Mouse (Mus musculus) c-Kit-positive CD71-positive TER-119-positive erythroid progenitor cells, embryonic 14.5 days (primary cell): Measurements from ENCODE around the gene Map1s.
"Not testable (repeated sequence)": the region's sequence is repeated elsewhere in the genome, so short reads cannot be mapped to it uniquely, and the experiment has no call there.

ENCODE experiments used
- DNase-seq: peaks from one replicate; pipeline ENCODE4 v3.0.0-alpha.2; 2013; ENCODE audit warnings: low spot score

Map1s gene

DNA sequence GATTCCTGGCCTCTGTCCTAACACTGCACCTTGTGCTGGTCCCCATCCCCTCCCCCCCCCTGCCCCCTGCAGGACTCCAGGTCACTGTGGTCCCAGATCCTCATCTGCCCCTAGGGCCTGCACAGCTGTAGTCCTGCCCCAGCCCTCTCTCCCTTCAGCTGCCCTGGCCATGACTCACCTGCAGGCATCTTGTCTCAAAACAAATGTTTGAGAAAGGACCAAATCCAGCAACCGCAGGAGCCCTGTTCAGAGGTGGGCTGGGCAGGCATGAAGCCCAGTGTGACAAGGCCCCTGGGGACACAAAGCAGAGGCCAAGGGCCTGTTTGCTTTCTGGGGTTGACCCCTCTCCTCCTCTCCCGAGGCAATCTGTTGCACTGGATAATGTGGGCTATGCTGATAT, 27.6 kb upstream of the Map1s start:
- DNase-seq, result no peak

DNA sequence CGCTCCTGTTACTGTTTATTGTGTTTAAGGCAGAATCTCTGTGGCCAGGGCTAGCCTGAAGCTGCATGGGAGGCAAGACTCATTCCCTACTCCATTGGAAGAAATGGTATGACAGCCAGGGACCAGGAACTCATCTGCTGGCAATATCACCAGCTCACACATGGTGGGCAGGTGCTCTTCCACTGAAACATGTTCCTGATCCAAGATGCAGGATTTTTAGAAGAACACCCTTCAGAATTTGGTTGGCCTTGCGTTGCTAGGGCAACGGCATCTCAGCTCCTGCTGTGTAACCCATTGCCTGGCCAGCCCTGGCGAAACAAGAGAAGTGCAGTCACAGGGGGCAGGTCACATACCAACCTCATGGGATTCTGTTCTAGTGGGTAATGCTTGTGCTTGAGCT, 26.2 kb upstream of the Map1s start:
- DNase-seq, result no peak

DNA sequence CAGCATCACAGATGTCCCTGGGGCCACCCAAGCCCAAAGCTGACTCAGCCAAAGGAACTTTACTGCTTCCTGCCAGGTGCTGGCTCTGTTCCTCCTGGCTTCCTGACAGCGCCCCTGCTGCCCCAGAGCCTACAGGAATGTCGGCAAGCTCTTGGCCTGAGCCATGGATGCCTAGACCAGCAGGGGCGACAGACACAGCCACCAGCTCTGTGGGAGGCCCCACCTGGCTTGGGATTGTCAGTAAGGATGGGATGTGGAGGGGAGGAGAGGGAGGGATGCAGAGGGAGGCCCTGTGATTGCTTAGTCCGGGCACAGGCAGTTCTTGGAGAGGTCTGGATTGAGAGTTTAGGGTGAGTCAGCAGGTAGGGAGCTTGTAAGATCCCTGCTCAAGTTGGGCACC, 25.6 kb upstream of the Map1s start:
- DNase-seq, result no peak

DNA sequence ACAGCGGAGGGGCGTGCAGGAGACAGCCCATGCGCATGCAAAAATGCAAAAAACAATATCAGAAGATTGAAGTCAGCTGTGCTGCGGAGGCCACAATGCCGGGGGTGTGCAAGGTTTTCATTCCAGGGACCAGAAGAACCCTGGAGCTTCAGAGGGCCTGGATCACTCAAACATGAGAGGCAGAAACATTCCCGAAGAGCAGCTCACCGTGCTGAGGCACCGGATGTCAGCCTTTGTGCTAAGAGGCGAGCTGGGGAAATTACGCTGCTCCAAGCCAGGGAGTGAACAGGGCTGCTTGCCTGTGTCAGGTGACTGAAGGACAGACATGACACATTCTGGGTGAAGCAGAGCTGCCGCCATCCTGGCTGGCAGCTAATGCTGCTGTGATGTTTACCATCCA, 25.2 kb upstream of the Map1s start:
- no peak for DNase-seq

DNA sequence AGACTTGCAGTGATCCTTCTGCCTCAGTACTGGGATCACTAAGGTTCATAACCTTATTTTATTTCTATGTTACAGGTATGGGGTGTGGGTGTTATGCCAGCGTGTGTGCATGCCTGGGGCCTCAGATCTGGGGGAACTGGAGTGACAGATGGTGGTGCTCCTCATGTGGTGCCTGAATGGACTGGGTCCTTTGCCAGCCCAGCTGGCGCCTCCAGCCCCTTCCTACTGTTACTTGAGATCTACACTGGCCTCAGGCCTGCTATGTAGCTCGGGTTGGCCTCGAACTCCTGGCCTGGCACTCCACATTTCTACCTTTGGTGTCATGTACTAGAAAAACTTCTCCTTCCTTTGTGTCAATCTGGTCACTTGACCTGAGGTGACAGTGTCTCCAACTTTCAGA, 21.5 kb upstream of the Map1s start:
- no peak for DNase-seq

DNA sequence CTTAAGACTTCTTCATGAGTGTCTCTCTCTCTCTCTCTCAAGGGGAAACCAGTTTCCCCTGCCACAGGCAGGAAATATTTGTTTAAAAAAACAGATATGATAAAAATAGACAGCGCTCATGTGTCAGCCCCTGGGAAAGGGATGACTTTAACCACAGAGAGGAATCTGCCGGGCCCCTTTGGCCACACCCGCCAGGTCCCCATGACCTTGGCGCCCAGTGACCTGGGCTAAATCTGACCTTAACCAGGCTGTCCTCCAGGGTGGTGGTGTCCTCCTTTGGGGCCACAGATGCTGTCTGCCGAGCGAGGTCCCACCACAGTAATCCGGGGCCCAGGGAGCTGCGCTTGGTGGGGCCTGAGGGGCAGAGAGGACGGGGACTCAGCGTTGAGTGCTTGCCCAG, 21.0 kb upstream of the Map1s start:
- DNase-seq, result no peak

DNA sequence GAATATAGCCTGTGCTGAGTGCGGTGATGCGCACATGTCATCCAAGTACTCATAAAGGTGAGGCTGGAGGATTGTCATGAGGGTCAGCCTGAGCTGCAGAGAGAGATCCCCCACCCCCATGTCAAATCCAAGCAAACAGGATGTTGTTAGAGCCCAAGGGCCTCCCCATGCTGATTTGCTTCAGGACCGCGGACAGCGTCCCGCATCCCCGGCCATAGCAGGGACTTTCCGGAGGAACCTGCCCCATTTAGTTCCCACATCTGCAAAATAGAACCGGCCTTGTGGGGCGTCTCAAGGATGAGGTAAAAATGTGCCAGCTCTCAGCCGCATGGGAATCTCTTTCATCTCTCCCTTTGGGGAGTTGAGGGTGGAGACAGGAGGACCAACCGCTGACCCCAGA, 20.1 kb upstream of the Map1s start:
- no peak for DNase-seq

DNA sequence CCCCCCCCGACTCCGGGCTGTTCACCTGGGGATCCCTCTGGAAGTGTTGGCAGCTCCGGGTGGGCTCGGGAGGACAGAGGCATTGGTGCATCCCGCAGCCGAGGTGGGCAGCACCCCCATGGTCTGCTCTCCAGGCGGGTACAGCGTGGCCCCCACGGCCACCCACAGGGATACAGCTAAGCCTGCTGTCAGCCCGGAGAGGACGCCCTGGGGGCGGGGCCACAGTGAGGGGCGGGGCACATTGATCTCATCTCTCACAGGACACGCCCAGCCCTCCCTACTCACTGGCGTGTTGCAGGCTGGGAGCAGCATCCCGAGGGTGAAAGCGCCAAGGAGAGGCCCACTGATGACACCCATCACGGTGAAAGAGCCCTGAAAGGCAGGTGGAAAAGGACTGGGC, 18.1 kb upstream of the Map1s start:
- no peak for DNase-seq

DNA sequence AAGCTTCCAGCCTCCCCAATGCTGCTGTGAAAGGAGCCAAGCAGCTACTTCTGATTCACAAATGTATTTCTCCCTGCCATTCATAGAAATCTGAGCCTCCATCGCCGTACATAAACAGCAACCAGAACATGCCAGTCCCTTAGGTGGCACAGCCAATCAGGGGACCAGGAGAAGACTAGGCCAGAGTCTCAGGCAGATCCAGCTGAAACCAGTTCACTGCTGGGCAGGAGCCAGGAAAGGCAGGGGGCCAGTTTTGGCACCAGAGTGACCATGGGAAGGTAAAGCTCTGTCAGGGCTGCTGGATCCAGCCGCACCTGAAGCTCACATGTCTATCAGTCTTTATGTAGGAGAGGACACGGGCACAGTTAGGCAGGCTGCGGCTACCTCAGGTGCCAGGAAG, 15.1 kb upstream of the Map1s start:
- DNase-seq, result no peak

DNA sequence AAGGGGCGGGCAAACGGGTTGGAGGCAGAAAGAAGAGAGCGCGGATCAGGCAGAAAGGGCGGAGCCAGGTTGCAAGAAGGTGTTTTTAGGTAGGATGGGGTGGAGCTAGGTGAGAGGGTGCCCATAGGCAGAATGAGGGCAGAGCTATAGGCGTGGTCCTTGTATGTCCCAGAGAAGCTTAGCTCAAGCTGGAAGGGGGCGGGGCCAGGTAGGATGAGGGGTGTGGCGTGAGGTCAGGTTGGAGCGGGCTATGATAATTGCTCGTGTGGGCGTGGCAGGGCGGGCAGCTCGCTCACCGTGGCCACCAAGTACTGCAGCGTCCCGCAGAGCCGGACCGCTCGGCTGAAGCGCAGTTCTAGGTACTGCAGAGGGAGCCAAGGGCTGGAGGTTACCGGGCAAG, 14.4 kb upstream of the Map1s start:
- no peak for DNase-seq

DNA sequence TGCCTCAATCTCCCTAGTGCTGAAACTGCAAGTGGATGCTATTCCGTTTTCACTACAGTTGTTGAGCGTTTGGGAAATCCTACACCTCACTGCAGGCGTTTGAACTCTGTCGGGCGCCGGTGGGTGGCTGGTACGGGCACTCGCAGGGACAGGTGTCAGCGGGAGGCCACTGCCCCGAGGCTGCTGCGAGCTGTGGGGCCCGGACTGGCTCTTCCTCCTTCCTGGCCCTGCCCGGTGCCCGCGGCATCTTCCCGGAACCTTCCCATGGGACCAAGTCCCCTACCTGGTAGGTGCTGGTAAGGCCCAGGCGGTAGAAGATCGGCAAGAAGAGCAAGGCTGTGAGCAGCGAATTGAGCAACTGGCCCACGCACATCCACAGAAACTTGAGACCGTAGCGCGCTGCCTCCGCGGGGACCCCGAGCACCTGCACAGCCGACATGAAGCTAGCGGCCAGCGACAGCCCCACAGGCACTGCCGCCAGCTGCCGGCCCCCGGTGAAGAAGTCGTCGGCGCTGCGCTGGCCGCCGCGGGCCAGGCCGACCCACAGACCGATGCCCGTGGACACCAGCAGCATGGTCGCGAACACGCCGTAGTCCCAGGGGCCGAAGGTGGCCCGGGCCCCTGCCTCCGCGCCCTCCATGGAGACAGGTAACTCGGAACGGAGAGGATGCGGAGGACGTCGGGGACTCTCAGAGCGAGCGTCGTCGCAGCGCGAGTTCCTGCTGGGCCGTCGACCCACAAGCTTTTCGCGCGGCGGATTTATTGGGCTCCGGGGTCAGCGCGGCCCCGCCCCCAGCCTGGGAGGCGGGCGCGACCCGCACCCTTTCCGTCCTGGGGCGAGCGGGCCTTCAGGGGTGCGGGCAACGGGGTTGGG, 13.5 kb upstream of the Map1s start, which contains the start of gene Slc5a5:
Slc5a5 (minus strand) TSS at position 736 of the 874 bp plus-strand sequence.
- no peak for DNase-seq

DNA sequence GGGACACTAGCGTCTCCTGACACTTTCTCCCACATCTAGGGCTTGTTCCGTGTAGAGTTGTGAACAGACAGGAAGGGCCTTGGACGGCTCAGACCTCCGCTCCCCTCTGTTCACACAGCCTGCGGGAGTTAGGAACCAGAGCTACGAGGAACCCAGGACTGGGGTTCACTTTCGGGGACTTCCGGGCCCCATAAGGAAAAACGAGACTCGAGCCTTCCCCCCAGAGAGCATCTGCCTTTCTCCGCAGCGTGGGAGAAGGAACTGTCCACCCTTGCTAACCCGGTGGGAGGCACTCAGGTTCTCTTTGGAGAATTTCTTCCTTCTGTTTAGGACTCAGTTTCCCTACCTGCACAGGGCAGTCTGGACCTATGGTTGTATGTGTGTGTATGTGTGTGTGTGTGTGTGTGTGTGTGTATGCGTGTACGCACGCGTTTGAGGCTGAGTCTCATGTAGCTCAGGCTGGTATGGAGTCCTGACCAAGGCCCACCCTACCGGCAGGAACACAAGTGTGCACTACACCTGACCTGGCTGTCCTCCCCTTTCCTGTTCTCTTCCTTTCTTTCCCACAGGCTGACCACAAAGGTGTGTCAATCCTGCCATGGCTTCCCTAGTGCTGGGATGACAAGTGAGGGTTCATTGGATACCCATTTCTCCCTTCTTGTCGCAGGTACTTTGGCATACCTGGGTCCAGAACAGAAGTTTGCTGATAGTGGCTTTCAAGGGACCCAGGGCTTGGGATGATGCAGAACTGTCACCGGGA, 12.7 kb upstream of the Map1s start:
- DNase-seq, result no peak

DNA sequence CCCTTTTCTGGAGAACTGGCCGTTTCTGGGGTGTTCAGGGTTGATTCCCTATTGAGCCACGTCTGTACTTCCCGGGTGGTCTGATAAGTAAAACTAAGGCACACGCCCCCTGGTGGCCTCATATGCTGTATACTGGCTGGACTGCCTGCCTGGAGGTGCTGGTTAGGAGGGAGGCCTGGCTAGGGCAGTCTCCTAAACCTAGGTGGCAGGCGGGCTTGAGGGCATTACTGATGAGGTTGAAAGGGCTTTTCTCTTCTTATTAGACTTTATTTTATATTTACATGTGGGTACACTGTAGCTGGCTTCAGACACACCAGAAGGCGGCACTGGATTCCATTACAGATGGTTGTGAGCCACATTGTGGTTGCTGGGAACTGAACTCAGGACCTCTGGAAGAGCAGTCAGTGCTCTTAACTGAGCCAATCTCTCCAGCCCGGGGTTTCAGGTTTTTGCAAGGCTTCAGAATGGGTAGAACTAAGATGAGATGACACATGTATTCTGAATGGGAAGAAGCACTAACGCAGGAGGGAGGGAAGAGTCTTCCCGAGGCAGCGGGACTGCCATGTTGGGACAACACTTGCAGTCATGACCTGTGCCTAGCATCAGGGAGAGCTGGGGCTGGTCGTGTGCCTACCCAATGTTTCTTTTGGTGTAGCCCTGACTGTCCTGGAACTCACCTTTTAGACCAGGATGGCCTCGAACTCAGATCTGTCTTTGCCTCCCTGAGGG, 11.9 kb upstream of the Map1s start:
- peak; percentile 86 for DNase-seq

DNA sequence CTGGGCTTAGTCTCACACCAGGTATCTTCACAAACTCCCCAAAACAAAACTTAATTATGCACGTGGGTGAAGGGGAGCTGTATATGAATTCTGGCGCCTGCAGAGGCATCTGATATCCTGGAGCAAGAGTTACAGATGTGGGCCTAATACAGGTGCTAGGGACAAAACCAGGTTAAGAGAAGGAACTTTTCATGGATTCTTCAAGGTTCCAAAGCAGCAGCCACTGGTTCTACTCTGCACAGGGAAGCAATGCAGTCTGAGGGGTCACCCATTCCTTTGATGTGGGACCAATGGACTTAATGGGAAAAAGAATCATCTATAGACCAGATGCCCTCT, 11.4 kb upstream of the Map1s start:
- DNase-seq, result no peak

DNA sequence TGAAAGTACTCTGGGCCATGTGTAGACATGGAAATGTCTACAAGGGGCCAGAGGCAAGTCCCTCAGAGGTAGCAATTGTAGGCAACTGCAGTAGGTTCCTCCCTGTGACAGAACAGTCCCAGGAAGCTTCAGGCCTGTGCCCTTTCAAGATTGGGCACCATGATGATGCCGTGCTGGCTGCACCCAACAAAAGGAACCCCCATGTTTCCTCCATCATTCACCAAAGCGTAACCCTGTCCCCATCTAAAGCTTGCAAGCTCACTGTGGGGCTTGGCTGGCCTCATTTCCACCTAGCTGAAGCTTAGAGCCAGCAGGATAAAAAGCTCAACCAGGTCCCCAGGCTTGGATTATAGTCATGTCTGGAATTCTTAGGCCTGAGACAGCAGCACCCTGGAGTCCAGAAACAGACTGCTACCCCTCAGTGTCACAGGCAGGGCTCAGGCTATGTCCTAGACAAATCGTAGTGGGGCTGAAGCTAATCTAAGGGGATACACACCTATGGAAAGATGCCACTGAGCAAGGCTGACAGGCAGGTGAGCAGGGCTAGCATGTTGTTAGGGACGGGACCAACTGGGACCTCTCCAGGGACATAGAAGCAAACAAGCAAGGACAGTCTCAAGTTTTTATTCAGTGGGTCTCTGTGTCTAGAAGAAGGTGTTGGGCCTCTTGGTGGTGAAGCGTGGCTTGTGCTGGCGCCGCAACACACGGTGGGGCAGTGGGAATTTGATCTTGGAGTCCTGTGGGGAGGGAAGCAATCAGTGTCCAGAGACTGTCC, 10.8 kb upstream of the Map1s start:
- no peak for DNase-seq

DNA sequence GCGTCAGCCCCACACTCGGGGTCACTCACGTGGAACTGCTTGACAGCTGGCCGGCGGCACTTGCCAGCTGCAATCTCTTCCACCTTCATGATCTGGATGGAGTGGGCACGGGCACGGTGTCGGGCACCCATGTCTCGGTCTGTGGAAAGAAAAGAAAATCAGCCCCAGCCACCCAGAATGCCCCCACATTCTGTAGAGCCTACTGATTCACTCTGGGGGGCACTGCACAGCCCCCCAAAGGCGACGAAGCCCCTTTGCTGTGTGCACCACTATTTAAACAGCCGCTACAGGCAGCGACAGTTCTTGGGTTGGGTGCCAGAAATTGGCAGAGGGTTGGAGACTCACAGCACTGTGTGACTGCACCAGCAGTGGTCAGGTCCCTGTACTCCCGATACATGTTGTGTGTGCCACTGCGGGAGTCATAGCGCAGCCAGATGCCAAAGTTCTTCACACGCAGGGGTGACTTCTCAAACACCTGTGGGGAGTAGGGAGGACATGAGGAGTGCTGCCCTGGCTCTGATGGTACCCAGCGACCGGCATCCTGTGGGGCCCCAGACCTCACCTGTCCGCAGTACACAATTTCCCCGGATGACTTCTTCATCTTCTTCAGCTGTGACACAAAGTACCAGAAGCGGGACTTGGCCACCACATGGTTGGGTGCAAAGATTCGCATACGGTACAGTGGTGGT, 10.0 kb upstream of the Map1s start:
- DNase-seq, result not testable (repeated sequence)

DNA sequence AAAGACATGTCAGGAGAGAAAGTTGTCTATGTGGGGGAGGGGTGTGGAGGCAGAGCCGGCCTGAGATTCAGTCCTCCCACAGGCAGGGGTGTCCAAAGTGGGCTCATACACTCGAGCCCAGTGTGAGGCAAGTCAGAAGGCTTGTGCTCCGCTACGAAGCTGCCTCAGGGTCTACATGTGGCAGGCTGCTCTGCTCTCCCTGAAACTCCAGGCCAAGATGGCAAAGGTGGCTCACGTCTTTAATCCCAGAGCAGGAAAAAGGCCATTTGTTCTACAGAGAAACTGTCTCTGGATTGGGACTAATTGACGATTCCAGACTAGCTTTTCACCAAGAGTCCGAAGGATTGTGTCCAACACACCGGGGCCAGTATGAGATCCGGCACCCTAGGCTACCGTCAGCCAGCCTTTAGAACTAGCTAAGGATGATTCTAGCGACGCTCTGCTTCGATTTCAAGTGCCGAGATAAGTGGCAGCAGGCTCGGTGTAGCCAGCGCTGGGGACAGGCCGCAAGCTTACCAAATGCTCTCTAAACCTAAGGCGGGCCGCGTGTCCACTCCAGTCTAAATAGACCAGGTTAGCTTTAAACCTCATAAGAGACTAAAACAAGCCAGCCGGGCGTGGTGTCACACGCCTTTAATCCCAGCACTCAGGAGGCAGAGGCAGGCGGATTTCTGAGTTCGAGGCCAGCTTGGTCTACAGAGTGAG, 9.3 kb upstream of the Map1s start:
- no peak for DNase-seq

DNA sequence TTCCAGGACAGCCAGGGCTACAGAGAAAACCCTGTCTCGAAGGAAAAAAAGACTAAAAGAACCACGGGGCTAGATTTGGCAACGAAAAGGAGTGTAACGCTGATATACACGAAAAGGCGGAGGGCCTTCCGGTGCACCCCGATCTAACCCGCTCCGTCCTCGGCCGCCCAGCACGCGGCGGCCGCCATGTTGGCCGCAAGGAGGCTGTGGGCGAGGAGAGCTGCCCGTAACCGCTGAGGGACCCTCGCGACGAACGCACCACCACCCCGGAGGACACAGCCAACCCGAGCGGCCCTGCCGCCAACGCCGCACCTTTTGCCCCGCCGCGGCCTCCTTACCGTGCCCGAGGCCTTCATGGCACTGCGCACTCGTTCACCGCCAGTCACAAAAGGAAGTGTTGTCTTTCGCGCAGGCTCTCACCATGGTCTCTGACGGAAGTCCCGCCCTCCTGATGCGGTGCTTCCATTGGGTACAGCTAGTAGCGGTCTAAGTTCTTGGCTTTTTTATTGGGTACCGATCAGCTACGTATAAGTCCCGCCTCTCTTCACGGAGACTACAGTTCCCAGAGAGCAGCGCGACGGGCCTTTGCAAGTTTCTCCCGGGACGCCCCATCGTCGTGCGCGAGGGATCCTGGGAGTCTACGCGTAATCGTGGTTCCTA, 8.6 kb upstream of the Map1s start, which contains the start of gene Rpl18a:
Rpl18a (minus strand) TSS at position 392 of the 660 bp plus-strand sequence.
- DNase-seq, result peak; percentile 98

DNA sequence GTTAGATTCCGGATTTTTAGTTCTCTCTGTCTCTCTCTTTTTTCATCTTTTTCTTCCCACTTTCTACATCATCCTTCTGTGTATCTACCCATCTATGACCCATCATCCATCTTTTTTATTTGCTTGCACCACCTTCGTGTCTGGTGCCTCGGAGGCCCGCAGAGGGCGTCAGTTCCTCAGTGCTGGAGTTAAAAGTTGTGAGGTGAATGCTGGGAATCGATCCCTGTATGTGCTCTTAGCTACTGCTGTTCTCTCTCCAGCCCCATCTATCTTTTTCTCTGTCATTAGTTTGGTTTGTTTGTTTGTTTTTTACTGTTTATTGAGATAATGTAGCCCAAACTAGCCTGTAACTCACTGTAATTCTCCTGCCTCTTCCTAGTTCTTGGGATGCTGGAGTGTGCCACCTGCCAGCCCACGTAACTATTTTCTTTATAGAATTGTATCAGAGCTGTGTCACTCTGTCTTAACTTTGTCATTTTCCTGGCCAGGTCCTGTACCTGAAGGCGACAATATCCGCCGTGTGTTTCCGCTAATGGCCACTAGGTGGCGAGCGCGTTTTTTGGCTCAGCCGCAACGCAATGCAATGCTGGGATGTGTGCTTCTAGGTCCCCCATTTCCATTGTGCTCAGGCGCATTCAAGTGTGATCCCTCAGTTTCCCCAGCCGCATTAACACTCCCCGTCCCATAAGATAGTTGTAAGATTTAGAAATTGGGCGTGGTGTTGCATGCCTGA, 7.9 kb upstream of the Map1s start:
- DNase-seq, result peak; percentile 83
